Mouse (Mus musculus) embryonic facial prominence, embryonic 15.5 days (tissue): ENCODE results near the gene Snd1. TPM values are rescaled to one million over a fixed set of nuclear protein-coding genes. Genes with fewer than 3 reads are reported as not detected.
"Not testable (repeated sequence)": the region's sequence is repeated elsewhere in the genome, so short reads cannot be mapped to it uniquely, and the experiment has no call there.

ENCODE experiments used
- ATAC-seq: fragments of 200-750 bp; cut with Nextera tagmentation; 2 replicates; pipeline ENCODE4 v1.8.0; 2017; ENCODE audit warnings: low read depth, moderate TSS enrichment; ENCODE audit not compliant: insufficient number of reproducible peaks, low FRiP score, low TSS enrichment
- H3K27ac ChIP-seq: fragments of 300-500 bp; sonication (generic); replicated peaks from 2 replicates; pipeline ENCODE4 v1.5.1; 2015; ENCODE audit warnings: mild to moderate bottlenecking, inconsistent platforms
- H3K27me3 ChIP-seq: fragments of 300-500 bp; sonication (generic); 2 replicates; pipeline ENCODE4 v1.6.1; 2015; ENCODE audit warnings: inconsistent platforms
- H3K36me3 ChIP-seq: fragments of 300-500 bp; sonication (generic); 2 replicates; pipeline ENCODE4 v1.6.1; 2015; ENCODE audit warnings: mild to moderate bottlenecking, inconsistent platforms
- H3K4me1 ChIP-seq: fragments of 300-500 bp; sonication (generic); 2 replicates; pipeline ENCODE4 v1.6.1; 2015; ENCODE audit warnings: inconsistent platforms
- H3K4me2 ChIP-seq: fragments of 300-500 bp; sonication (generic); replicated peaks from 2 replicates; pipeline ENCODE4 v1.6.1; 2015; ENCODE audit warnings: mild to moderate bottlenecking, inconsistent platforms
- H3K4me3 ChIP-seq: fragments of 300-500 bp; sonication (generic); replicated peaks from 2 replicates; pipeline ENCODE4 v1.5.1; 2015; ENCODE audit warnings: mild to moderate bottlenecking, inconsistent platforms
- H3K9ac ChIP-seq: fragments of 300-500 bp; sonication (generic); 2 replicates; pipeline ENCODE4 v1.6.1; 2015; ENCODE audit warnings: inconsistent platforms
- H3K9me3 ChIP-seq: fragments of 300-500 bp; sonication (generic); replicated peaks from 2 replicates; pipeline ENCODE4 v1.6.1; 2016; ENCODE audit warnings: inconsistent platforms
- WGBS: fragments of 180-500 bp; shearing (Covaris S2); methylation state at CpG from one replicate; pipeline ENCODE4 v1.1.7; 2015; 5-methylcytosine and 5-hydroxymethylcytosine counted together
- polyA plus RNA-seq: library from polyadenylated mRNA; unstranded; fragments of >200 nt; fragmentation: Nextera tagmentation; extraction: Ambion mirVana; gene quantifications from 2 replicates; pipeline ENCODE4 v1.2.1, GENCODE M21; 2015

Snd1 gene
- polyA plus RNA-seq, 1 experiment from 2014 or later = 112 TPM

- peaks cover 44% of the 10 kb centered on the region for H3K36me3 ChIP-seq
- WGBS = 64% methylated on average over 2 of the region's 2 CpGs
- H3K4me3 ChIP-seq = no peak overlapping the region
- no peak overlapping the region for H3K4me2 ChIP-seq
- H3K9ac ChIP-seq = no peak overlapping the region
- H3K4me1 ChIP-seq = no peaks in the 10 kb centered on the region
- H3K9me3 ChIP-seq = no peaks in the 10 kb centered on the region
- H3K27me3 ChIP-seq = no peaks in the 10 kb centered on the region
- no peak for ATAC-seq
- no peak overlapping the region for H3K27ac ChIP-seq
Observed at GRCm38 (mm10) chr6:28516618-28517017, 41.7 kb downstream of the Snd1 start.

GRCm38 (mm10) chr6:28517050-28517449 lies 42.1 kb downstream of the Snd1 start:
- H3K27me3 ChIP-seq = no peaks in the 10 kb centered on the region
- H3K36me3 ChIP-seq = peaks cover 44% of the 10 kb centered on the region
- WGBS = 85% methylated on average over 1 of the region's 1 CpGs
- no peak overlapping the region for H3K27ac ChIP-seq
- no peaks in the 10 kb centered on the region for H3K4me1 ChIP-seq
- no peak overlapping the region for H3K9ac ChIP-seq
- no peak overlapping the region for H3K4me3 ChIP-seq
- H3K4me2 ChIP-seq = no peak overlapping the region
- no peaks in the 10 kb centered on the region for H3K9me3 ChIP-seq
- ATAC-seq = no peak

- Histone ChIP-seq H3K4me1 (peaks cover 5% of the 10 kb centered on the region; the same call in 1 of the 2 replicates), H3K9ac (no peak overlapping the region), H3K36me3 (peaks cover 40% of the 10 kb centered on the region), H3K4me3 (no peak overlapping the region), H3K4me2 (no peak overlapping the region), H3K27me3 (no peaks in the 10 kb centered on the region), H3K9me3 (no peaks in the 10 kb centered on the region), H3K27ac (no peak overlapping the region)
- 92% methylated on average over 8 of the region's 8 CpGs for WGBS
- ATAC-seq = no peak
Observed at GRCm38 (mm10) chr6:28519426-28519825, 44.5 kb downstream of the Snd1 start.

GRCm38 (mm10) chr6:28520787-28521186 lies 45.8 kb downstream of the Snd1 start:
- ATAC-seq, H3K9ac ChIP-seq, H3K9me3 ChIP-seq, H3K27ac ChIP-seq, H3K27me3 ChIP-seq, H3K4me2 ChIP-seq, H3K4me1 ChIP-seq, H3K4me3 ChIP-seq: not testable (repeated sequence)
- 93% methylated on average over 5 of the region's 5 CpGs for WGBS
- peaks cover 42% of the 10 kb centered on the region for H3K36me3 ChIP-seq

GRCm38 (mm10) chr6:28521416-28521815 lies 46.5 kb downstream of the Snd1 start:
- ATAC-seq = no peak
- Histone ChIP-seq H3K27me3 (no peaks in the 10 kb centered on the region), H3K9me3 (no peaks in the 10 kb centered on the region), H3K36me3 (peaks cover 48% of the 10 kb centered on the region), H3K9ac (no peak overlapping the region), H3K4me2 (no peak overlapping the region), H3K27ac (no peak overlapping the region), H3K4me3 (no peak overlapping the region), H3K4me1 (peaks cover 5% of the 10 kb centered on the region; the same call in 1 of the 2 replicates)
- 82% methylated on average over 1 of the region's 1 CpGs for WGBS

- H3K4me2 ChIP-seq = no peak overlapping the region
- H3K36me3 ChIP-seq = peaks cover 61% of the 10 kb centered on the region
- no peaks in the 10 kb centered on the region for H3K27me3 ChIP-seq
- 0 out of 2 replicates have a peak, but pooled peaks have one; percentile 29 for ATAC-seq
- H3K9me3 ChIP-seq = no peaks in the 10 kb centered on the region
- no peak overlapping the region for H3K27ac ChIP-seq
- no peak overlapping the region for H3K9ac ChIP-seq
- WGBS = 62% methylated on average over 2 of the region's 2 CpGs
- H3K4me1 ChIP-seq = peaks cover 5% of the 10 kb centered on the region; the same call in 1 of the 2 replicates
- H3K4me3 ChIP-seq = no peak overlapping the region
Observed at GRCm38 (mm10) chr6:28525589-28525988, 50.6 kb downstream of the Snd1 start.

- Histone ChIP-seq H3K4me1 (peaks cover 5% of the 10 kb centered on the region; the same call in 1 of the 2 replicates), H3K27me3 (no peaks in the 10 kb centered on the region), H3K27ac (no peak overlapping the region), H3K36me3 (peaks cover 62% of the 10 kb centered on the region), H3K4me2 (no peak overlapping the region), H3K9ac (no peak overlapping the region), H3K4me3 (no peak overlapping the region), H3K9me3 (no peaks in the 10 kb centered on the region)
- WGBS = 91% methylated on average over 10 of the region's 10 CpGs
- no peak for ATAC-seq
Observed at GRCm38 (mm10) chr6:28527459-28527858, 52.5 kb downstream of the Snd1 start.

- no peaks in the 10 kb centered on the region for H3K27me3 ChIP-seq
- WGBS = 89% methylated on average over 6 of the region's 6 CpGs
- peaks cover 60% of the 10 kb centered on the region for H3K36me3 ChIP-seq
- no peak overlapping the region for H3K9ac ChIP-seq
- H3K4me1 ChIP-seq = peaks cover 5% of the 10 kb centered on the region; the same call in 1 of the 2 replicates
- H3K4me3 ChIP-seq = no peak overlapping the region
- no peaks in the 10 kb centered on the region for H3K9me3 ChIP-seq
- no peak for ATAC-seq
- no peak overlapping the region for H3K4me2 ChIP-seq
- no peak overlapping the region for H3K27ac ChIP-seq
Observed at GRCm38 (mm10) chr6:28528208-28528607, 53.3 kb downstream of the Snd1 start.

- H3K36me3 ChIP-seq = peaks cover 23% of the 10 kb centered on the region
- H3K27me3 ChIP-seq = no peaks in the 10 kb centered on the region
- H3K9me3 ChIP-seq = no peaks in the 10 kb centered on the region
- H3K4me1 ChIP-seq = no peaks in the 10 kb centered on the region
- ATAC-seq = no peak
- no peak overlapping the region for H3K27ac ChIP-seq
- no peak overlapping the region for H3K4me3 ChIP-seq
- H3K4me2 ChIP-seq = no peak overlapping the region
- 87% methylated on average over 5 of the region's 5 CpGs for WGBS
- H3K9ac ChIP-seq = no peak overlapping the region
Observed at GRCm38 (mm10) chr6:28536464-28536863, 61.5 kb downstream of the Snd1 start.

- H3K9me3 ChIP-seq = no peaks in the 10 kb centered on the region
- no peak for ATAC-seq
- no peak overlapping the region for H3K9ac ChIP-seq
- peak overlapping the region; percentile 36; the same call in 1 of the 2 replicates for H3K27ac ChIP-seq
- H3K4me3 ChIP-seq = no peak overlapping the region
- 60% methylated on average over 10 of the region's 10 CpGs for WGBS
- H3K27me3 ChIP-seq = no peaks in the 10 kb centered on the region
- peaks cover 19% of the 10 kb centered on the region for H3K36me3 ChIP-seq
- H3K4me2 ChIP-seq = no peak overlapping the region
- H3K4me1 ChIP-seq = peaks cover 3% of the 10 kb centered on the region; the same call in 1 of the 2 replicates
Observed at GRCm38 (mm10) chr6:28537851-28538527, 63.0 kb downstream of the Snd1 start.

GRCm38 (mm10) chr6:28542298-28542701 lies 67.4 kb downstream of the Snd1 start:
- H3K36me3 ChIP-seq = peaks cover 17% of the 10 kb centered on the region
- 68% methylated on average over 6 of the region's 6 CpGs for WGBS
- ATAC-seq = no peak
- H3K4me1 ChIP-seq = peaks cover 3% of the 10 kb centered on the region; the same call in 1 of the 2 replicates
- no peaks in the 10 kb centered on the region for H3K27me3 ChIP-seq
- no peak overlapping the region for H3K9ac ChIP-seq
- no peak overlapping the region for H3K27ac ChIP-seq
- H3K4me3 ChIP-seq = no peak overlapping the region
- no peaks in the 10 kb centered on the region for H3K9me3 ChIP-seq
- no peak overlapping the region for H3K4me2 ChIP-seq

- Histone ChIP-seq H3K27ac (no peak overlapping the region), H3K27me3 (no peaks in the 10 kb centered on the region), H3K9me3 (no peaks in the 10 kb centered on the region), H3K4me3 (no peak overlapping the region), H3K4me2 (no peak overlapping the region), H3K4me1 (peaks cover 16% of the 10 kb centered on the region; the same call in 1 of the 2 replicates), H3K9ac (no peak overlapping the region), H3K36me3 (peaks cover 24% of the 10 kb centered on the region)
- WGBS = 75% methylated on average over 2 of the region's 2 CpGs
- ATAC-seq = no peak
Observed at GRCm38 (mm10) chr6:28546943-28547342, 72.0 kb downstream of the Snd1 start.
